Mouse (Mus musculus): ENCODE measurements around the gene Olfr776. TPM values are rescaled to one million over a fixed set of nuclear protein-coding genes. Genes with fewer than 3 reads are reported as not detected.
"Not testable (repeated sequence)": the region's sequence is repeated elsewhere in the genome, so short reads cannot be mapped to it uniquely, and the experiment has no call there.

Olfr776 gene
- polyA plus RNA-seq (2017; shearing (Covaris generic)): not detected

DNA sequence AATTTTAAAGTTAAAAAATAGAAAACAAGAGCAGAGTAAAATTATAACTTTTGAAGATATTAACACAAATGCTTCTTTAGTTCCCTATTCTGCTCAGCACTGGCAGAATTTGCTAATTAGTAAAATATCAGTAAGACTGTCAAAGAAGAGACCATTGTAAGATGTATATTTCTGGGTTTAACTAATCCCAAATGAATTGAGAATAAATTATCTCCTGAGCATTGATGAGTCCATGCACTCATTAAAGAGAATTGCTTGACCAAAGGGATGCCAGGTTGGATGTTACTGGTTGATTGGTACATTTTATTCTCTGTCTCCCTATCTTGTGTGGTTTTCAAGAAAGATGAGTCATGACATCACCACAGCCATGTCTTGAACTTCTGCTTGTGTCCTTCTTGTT, at the start of gene Olfr776:
Gene Olfr776 (plus strand): TSS at position 301 of the 400 bp plus-strand sequence.
- no peak for ATAC-seq

DNA sequence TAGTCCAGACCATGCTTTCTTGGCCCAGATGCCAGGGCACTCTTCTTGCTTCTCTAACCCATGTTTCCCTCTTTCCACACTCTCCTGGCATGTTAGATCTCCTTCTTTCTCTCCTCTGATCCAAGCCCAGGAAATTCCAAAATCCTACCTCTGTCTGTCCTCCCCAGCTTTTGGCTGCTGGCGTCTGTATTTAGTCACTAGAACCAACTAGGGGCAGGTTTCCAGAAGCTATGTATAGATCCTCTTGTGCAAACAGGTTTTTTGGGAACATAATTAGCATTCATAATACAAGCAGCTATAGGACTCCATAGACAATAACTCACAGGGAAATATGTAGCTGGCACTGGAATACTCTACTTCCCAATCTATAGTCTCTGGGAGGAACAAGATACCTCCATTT, 28.2 kb upstream of the Olfr776 start:
- ATAC-seq: no peak

DNA sequence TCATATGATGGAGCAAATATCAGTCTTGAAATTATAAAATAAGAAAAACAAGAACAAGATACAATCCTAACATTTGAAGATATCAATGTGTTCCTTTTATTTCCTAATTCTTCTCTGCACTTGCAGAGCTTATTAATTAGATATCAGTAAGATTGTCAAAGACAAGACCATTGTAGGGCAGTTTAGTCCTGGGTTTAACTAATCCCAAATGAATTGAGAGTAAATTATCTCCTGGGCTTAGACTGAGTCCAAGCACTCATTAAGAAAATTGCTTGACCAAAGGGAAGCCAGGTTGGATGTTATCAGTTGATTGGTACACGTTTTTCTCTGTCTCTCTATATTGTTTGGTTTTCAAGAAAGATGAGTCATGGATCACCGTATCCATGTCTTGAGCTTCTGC, 23.0 kb upstream of the Olfr776 start, which contains the start of gene Olfr774:
Gene Olfr774 (plus strand): TSS at position 301 of the 400 bp plus-strand sequence.
- no peak for ATAC-seq

DNA sequence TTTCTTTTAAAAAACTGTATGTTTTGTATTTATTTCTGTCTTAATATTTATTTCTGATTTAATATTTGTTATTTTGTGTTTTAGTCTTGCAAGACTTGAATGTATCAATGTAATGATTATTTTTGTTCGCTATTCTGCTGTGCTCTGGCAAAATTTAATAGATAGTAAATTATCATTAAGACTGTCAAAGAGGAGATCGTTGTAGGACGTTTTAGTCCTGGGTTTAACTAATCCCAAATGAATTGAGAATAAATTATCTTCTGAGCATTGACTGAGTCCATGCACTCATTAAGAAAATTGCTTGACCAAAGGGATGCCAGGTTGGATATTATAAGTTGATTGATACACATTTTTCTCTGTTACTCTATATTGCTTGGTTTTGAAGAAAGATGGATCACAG, 10.8 kb upstream of the Olfr776 start, which contains the start of gene Olfr775:
Gene Olfr775 (plus strand): TSS at position 301 of the 400 bp plus-strand sequence.
- ATAC-seq: no peak

DNA sequence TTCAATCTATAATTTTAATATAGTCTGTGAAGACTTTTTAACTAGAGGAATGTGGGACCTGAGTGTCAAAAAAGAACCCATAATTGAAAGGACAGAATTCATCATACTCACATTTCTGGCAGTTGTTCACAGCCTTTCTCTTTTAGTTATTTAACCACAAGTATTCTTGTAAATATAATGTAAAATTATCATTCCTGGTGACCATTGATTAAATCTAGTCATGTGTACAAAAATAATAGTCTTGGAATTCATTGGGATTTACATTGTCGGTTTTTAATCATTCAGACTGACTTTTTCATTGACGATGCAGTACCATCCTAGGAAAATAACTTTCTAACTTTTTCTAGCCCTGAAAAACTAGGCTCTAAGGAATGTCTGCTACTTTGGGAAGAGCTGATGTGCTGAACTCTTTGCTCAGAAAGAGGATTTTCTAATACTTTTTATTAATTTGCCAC, 12.2 kb downstream of the Olfr776 start, which contains the start of gene Olfr777:
Gene Olfr777 (minus strand): TSS at position 405 of the 455 bp plus-strand sequence.
- ATAC-seq: no peak

DNA sequence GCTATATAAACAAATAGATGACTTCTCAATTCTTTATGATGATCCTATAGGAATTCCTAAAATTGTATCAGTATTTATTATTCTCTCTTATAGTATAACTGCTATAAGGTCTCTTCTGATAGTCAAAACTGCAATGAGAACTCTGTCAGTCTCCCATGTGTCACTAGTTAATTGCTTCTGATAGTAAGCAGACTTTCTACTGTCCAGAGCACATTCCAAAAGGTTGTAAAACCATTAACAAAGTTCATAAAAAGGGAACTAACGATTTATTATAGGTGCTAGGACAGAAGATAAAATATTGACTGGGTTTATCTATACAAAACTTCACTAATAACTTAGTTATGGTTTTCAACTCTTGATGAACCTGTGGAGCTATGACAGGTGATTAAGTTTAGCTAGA, 54.0 kb downstream of the Olfr776 start:
- ATAC-seq: not testable (repeated sequence)

DNA sequence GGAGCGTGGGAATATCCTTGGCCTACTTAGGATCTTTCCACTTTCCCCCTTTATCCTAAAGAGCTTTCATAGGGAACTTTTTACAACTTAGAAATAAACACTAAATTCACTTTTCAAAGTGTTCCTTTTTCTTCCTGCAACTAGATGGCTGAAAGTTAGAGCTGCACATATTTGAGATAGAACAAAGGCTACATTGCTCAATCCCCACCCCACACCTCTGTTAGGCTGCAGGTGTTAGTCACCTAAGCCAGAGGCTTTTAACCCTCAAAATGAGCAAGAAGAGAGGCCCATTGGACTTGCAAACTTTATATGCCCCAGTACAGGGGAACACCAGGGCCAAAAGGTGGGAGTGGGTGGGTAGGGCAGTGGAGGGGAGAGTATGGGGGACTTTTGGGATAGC, 54.6 kb downstream of the Olfr776 start:
- ATAC-seq: not testable (repeated sequence)

Other genes starting within 250 kb of the Olfr776 start
- not detected for gene Olfr763, start 248.3 kb upstream of the Olfr776 start, polyA plus RNA-seq (2017; shearing (Covaris generic))
- gene Olfr764-ps1, start 219.2 kb upstream of the Olfr776 start, polyA plus RNA-seq (2017; shearing (Covaris generic)): not detected
- gene Olfr765, start 209.1 kb upstream of the Olfr776 start, polyA plus RNA-seq (2017; shearing (Covaris generic)): not detected
- gene Olfr766-ps1, start 190.2 kb upstream of the Olfr776 start, polyA plus RNA-seq (2017; shearing (Covaris generic)): under 1 TPM in 1 of 2 experiments, not detected in 1; 0.11 TPM
- gene Olfr767, start 176.2 kb upstream of the Olfr776 start, polyA plus RNA-seq (2017; shearing (Covaris generic)): under 1 TPM in 1 of 2 experiments, not detected in 1; 0.17 TPM
- not detected for gene Olfr768, start 159.8 kb upstream of the Olfr776 start, polyA plus RNA-seq (2017; shearing (Covaris generic))
- gene Olfr769, start 141.3 kb upstream of the Olfr776 start, polyA plus RNA-seq (2017; shearing (Covaris generic)): not detected
- gene Olfr770, start 120.1 kb upstream of the Olfr776 start, polyA plus RNA-seq (2017; shearing (Covaris generic)): not detected
- not detected for gene Olfr771, start 94.4 kb upstream of the Olfr776 start, polyA plus RNA-seq (2017; shearing (Covaris generic))
- gene Olfr772, start 81.2 kb upstream of the Olfr776 start, polyA plus RNA-seq (2017; shearing (Covaris generic)): not detected
- gene Olfr773, start 71.7 kb upstream of the Olfr776 start, polyA plus RNA-seq (2017; shearing (Covaris generic)): not detected
- gene Olfr774, start 22.9 kb upstream of the Olfr776 start, polyA plus RNA-seq (2017; shearing (Covaris generic)): not detected
- not detected for gene Olfr775, start 10.7 kb upstream of the Olfr776 start, polyA plus RNA-seq (2017; shearing (Covaris generic))
- not detected for gene Olfr777, start 12.4 kb downstream of the Olfr776 start, polyA plus RNA-seq (2017; shearing (Covaris generic))
- not detected for gene Olfr780, start 59.0 kb downstream of the Olfr776 start, polyA plus RNA-seq (2017; shearing (Covaris generic))
- gene Olfr781, start 69.7 kb downstream of the Olfr776 start, polyA plus RNA-seq (2017; shearing (Covaris generic)): not detected
- gene Olfr782, start 89.7 kb downstream of the Olfr776 start, polyA plus RNA-seq (2017; shearing (Covaris generic)): not detected
- gene Olfr784, start 125.0 kb downstream of the Olfr776 start, polyA plus RNA-seq (2017; shearing (Covaris generic)): under 1 TPM in 1 of 2 experiments, not detected in 1; 0.09 TPM
- under 1 TPM in 1 of 2 experiments, not detected in 1; 0.19 TPM for gene Olfr785, start 146.3 kb downstream of the Olfr776 start, polyA plus RNA-seq (2017; shearing (Covaris generic))
- not detected for gene Olfr786, start 168.2 kb downstream of the Olfr776 start, polyA plus RNA-seq (2017; shearing (Covaris generic))
- gene Olfr787, start 202.7 kb downstream of the Olfr776 start, polyA plus RNA-seq (2017; shearing (Covaris generic)): under 1 TPM in 1 of 2 experiments, not detected in 1; 0.24 TPM
- gene Olfr788, start 211.9 kb downstream of the Olfr776 start, polyA plus RNA-seq (2017; shearing (Covaris generic)): not detected
- gene Olfr789, start 225.6 kb downstream of the Olfr776 start, polyA plus RNA-seq (2017; shearing (Covaris generic)): not detected
- not detected for gene Olfr790, start 239.4 kb downstream of the Olfr776 start, polyA plus RNA-seq (2017; shearing (Covaris generic))